20 mouse cellular contexts compared by ENCODE assay signal in genomic region chr1:53776176-53776905, GRCm38 (mm10). TPM values are rescaled to one million over a fixed set of nuclear protein-coding genes. Genes with fewer than 3 reads are reported as not detected.
A peak's percentile ranks its signal among the peaks of the same experiment; 100 is the strongest.
DNase-seq lines count a peak whose midpoint lies in the region; ATAC-seq lines count a peak whose summit lies in the region.
"Had no signal": no experiment of that assay in that cellular context is flagged by ENCODE, and none has a peak within 500 bp of the region (broad histone marks: within the 10 kb centered on the region; RNA-seq: fewer than 3 reads in every experiment).

No protein-coding gene starts in this region.

- no peak for ATAC-seq in monocyte, adult 5-6 weeks (replicated peaks; ENCODE audit: insufficient number of reproducible peaks, low FRiP score, low TSS enrichment, poor library complexity, severe bottlenecking)
- ATAC-seq: forebrain, embryonic 13.5 days; hindbrain, postnatal 0 days; lung, postnatal 0 days had no signal

- peak; percentile 48 for DNase-seq in A20 (ENCODE audit: low read depth, low spot score)
- peak; percentile 81 for DNase-seq in CD4-positive helper T cell, adult 2 months (ENCODE audit: low read depth, low spot score)
- DNase-seq in T-cell, adult 2 months (ENCODE audit: low spot score) = peak; percentile 57
- DNase-seq in naive thymus-derived CD4-positive, alpha-beta T cell, adult 2 months (ENCODE audit: low read depth) = peak; percentile 85
- DNase-seq in cerebellum, adult 9-11 months = no peak
- no peak for DNase-seq in kidney, postnatal 25 days
- DNase-seq: adrenal gland, postnatal 14 days; cerebellum, adult 18-20 months; cerebellum, postnatal 14 days; gastrocnemius, postnatal 14 days; heart, postnatal 36 days; kidney, adult 11 months; kidney, postnatal 4 days; liver, embryonic 13.5 days; lung, adult 18-20 months; lung, postnatal 4 days had no signal

RNA-seq across cellular contexts. Expression of gene Stk17b, which starts 8.7 kb away (rescaled TPM):
- 596 to 1,071 TPM (median 1,020 TPM) in 3 replicates for total RNA-seq in monocyte, adult 5-6 weeks (2017)

Comparison
In these comparisons a context has a peak if more than half of its experiments do, and no peak if none do; other contexts are left out.
1. DNase-seq: peak in A20 (single experiment), CD4-positive helper T cell, adult 2 months (single experiment), T-cell, adult 2 months (single experiment) and naive thymus-derived CD4-positive, alpha-beta T cell, adult 2 months (single experiment); none in cerebellum, adult 9-11 months (single experiment) and kidney, postnatal 25 days (0 of 2).